Mouse (Mus musculus) B cell, adult (primary cell): ENCODE data around the gene Olfr490. TPM values are rescaled to one million over a fixed set of nuclear protein-coding genes. Genes with fewer than 3 reads are reported as not detected.

ENCODE experiments used
- total RNA-seq: library from RNA; stranded (reverse); gene quantifications from 4 replicates; pipeline ENCODE4 v1.2.4, GENCODE M21; 2023; ENCODE audit not compliant: inconsistent age

Olfr490 gene
- total RNA-seq, result not detected in 4 replicates

DNA sequence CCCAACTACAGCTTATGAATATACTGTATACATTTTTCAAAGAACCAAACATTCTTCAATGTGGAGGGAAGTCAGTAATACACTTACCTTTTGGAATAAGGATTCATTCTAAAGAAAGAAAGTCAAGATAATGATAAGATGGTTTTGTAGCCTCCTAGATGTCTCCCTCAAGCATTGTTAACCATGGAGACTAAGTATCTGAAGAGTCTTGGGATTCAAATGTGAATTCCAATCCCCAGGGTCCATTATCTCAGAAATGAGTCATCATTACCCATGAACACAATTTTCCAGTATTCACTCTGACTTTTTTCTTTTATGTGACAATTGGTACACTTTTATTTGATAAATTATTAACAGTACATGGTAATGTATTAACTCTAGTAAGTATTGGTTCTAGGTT lies at the start of gene Olfr490:
Gene Olfr490 (minus strand): TSS at position 101 of the 400 bp plus-strand sequence.

GRCm38 (mm10) chr7:108323574-108323973 lies 34.8 kb upstream of the Olfr490 start, which contains the start of gene Olfr492:
Gene Olfr492, minus strand, starts transcription at chr7:108323674.

GRCm38 (mm10) chr7:108313151-108313550 lies 24.4 kb upstream of the Olfr490 start, which contains the start of gene Olfr491:
Gene Olfr491, plus strand, starts transcription at chr7:108313451.

GRCm38 (mm10) chr7:108258247-108258646 lies 30.5 kb downstream of the Olfr490 start, which contains the start of gene Olfr488:
Gene Olfr488, minus strand, starts transcription at chr7:108258347.

Other genes starting within 250 kb of the Olfr490 start
- not detected in 4 replicates for gene Olfr479, start 238.2 kb downstream of the Olfr490 start, total RNA-seq
- gene Olfr480, start 221.6 kb downstream of the Olfr490 start, total RNA-seq, result not detected in 4 replicates
- gene Olfr481, start 209.1 kb downstream of the Olfr490 start, total RNA-seq, result not detected in 4 replicates
- gene Olfr482, start 191.3 kb downstream of the Olfr490 start, total RNA-seq, result 0.87 to 1.7 TPM (median 1.3 TPM) in 4 replicates
- gene Olfr483, start 188.1 kb downstream of the Olfr490 start, total RNA-seq, result not detected in 4 replicates
- not detected in 4 replicates for gene Olfr484, start 161.5 kb downstream of the Olfr490 start, total RNA-seq
- not detected in 4 replicates for gene Olfr485, start 129.1 kb downstream of the Olfr490 start, total RNA-seq
- gene Olfr486, start 116.2 kb downstream of the Olfr490 start, total RNA-seq, result not detected in 4 replicates
- gene Olfr487, start 74.3 kb downstream of the Olfr490 start, total RNA-seq, result not detected in 4 replicates
- gene Olfr488, start 30.6 kb downstream of the Olfr490 start, total RNA-seq, result not detected in 4 replicates
- not detected in 4 replicates for gene Olfr491, start 24.5 kb upstream of the Olfr490 start, total RNA-seq
- gene Olfr492, start 34.7 kb upstream of the Olfr490 start, total RNA-seq, result not detected in 4 replicates
- not detected in 4 replicates for gene Olfr493, start 58.0 kb upstream of the Olfr490 start, total RNA-seq
- gene Olfr494, start 76.4 kb upstream of the Olfr490 start, total RNA-seq, result not detected in 4 replicates
- gene Olfr495, start 104.2 kb upstream of the Olfr490 start, total RNA-seq, result not detected in 4 replicates
- gene Olfr497, start 131.5 kb upstream of the Olfr490 start, total RNA-seq, result not detected in 4 replicates
- not detected in 4 replicates for gene Olfr498, start 176.4 kb upstream of the Olfr490 start, total RNA-seq
- not detected in 4 replicates for gene Olfr502, start 236.1 kb upstream of the Olfr490 start, total RNA-seq